Mouse (Mus musculus): Measurements from ENCODE around the gene Ccdc171.
"Not testable (repeated sequence)": the region's sequence is repeated elsewhere in the genome, so short reads cannot be mapped to it uniquely, and the experiment has no call there.

Gene Ccdc171

DNA sequence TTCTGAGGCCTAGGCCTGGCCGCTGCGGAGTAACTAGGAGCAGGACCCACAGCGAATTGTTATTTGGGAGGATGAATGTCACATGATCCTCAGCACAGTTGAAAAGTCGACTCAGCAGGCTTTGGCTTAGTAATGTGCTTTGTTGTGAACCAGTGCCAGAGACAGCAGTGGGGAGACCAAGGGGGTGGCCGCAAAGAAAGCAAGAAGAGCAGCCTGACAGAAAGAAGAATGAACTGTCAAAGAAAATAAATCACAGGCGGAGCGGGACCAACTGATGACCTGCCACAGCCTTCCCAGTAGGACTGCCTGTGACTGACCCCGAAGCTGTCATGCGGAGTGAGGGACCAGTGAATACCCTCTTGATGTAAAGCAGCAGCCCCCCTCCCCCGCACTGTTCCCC, 131.2 kb downstream of the Ccdc171 start:
- no peak for DNase-seq (ENCODE audit: low read depth)

DNA sequence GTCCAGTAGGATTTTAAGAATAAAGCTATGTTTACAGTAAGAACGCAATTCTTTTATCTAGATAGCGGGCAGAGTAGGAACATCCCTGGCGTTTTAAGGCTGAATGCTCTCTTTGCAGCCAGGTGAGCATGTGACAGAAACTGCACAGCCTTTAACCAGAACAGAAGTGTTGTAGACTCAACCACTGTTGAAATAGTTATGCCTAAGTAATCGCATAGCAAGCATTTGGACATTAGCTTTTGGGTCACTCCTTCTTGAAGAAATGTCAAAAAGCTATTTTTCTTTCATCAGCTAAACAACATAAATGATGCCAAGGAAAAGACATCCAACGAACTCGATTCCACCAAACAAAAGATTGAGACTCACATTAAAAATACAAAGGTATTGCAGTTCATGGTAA, 131.7 kb downstream of the Ccdc171 start:
- DNase-seq (ENCODE audit: low read depth) = no peak

DNA sequence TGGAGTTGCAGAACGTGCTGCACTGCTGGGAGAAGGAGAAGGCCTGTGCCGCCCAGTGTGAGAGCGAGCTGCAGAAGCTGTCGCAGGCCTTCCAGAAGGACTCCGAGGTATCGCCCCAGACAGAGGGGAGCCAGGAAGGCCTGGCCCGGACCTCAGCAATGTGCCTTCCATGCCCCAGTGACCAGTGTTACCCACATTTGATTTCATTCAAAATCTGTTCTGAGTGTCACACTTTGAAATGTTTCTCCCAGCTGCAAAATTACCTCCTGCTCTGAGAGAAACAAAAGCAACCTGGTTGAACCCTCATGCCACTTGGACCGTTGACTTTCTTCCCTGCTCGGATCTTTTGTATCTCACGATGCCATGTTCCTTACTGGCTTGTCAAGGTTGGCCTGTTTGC, 133.1 kb downstream of the Ccdc171 start:
- DNase-seq (ENCODE audit: low read depth) = no peak

DNA sequence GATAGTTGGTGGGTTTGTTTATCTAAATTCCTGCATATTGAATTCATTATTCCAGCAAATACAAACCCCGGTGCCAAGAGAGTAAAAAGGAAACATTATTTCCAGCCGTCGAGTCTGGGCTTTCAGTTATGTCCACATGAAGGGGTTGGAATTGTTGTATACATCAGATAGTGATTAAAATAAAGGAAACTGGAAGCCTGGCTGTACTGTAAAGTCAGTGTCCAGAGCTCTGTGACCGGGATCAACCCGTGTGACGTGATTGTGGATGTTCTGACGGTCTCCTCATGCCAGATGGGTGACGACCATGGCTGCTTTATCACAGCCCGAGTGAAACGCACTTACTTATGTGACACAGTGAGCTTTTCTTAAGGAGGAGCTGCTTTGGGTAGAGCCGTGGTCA, 134.1 kb downstream of the Ccdc171 start:
- no peak for DNase-seq (ENCODE audit: low read depth)

DNA sequence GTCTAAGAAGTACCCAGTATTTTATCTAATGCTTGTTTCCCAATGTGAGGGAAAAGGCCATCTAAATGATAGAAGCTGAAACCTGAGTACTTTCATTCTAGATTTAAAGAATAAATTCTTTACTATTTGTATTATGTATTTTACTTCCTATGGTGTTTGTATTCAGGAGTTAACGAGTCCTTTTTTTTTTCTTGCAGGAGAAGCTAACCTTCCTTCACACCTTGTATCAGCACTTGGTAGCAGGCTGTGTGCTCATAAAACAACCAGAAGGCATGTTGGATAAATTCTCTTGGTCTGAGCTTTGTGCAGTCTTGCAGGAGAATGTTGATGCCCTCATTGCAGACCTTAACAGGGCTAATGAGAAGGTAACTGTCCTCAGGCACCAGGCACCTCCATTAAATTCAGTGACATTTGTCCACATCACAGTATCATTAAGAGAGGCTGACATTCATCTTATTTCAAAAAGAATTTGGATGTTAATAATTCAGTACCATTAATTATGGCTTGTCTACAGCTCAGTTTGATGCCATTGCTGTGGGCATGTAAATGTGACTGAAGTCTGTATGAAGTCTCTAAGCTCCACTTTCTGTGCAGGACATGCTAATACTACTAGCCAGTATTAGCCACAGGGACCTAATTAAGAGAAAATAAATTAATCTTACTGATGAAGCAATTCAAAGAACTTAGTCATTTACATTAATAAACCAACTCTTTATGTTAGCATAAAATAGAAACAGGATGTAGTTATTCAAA, 136.3 kb downstream of the Ccdc171 start:
- DNase-seq (ENCODE audit: low read depth) = no peak

DNA sequence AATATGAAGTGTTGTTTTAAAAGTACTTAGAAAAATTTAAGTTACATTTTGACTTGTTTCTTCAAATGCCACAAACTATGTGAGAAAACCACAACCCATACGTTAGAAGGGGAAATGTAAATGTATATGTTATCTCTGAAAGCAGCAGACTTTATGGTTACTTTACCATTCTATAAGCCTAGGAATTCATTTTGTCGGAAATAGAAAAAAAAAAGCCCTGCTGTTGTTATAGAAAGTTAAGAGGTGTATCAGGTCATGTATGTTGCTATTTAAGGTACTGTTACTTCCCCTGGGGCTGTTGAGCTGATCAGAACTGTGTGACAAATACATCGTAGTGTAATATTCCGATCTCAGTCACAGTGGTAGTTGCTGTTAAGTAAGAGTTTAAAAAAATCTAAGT, 137.0 kb downstream of the Ccdc171 start:
- no peak for DNase-seq (ENCODE audit: low read depth)

DNA sequence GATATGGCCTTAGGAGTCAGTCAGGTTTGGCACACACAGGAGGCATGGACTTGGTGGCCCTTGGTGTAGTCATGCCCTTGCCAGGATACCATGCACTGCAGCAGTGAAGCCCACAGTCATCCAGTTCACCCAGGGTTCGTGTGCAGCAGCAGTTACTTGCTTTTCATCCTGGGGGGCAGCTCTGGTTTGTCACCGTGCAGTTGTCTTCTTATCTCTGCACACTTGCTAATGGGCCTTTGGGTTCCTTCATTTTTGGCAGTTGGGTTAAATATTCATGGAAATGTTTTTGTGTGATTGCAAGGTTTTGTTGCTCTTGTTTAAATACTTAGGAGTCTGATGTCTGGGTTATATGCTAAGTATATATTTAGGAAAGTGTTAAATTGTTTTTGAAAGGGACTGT, 144.2 kb downstream of the Ccdc171 start:
- no peak for DNase-seq (ENCODE audit: low read depth)

DNA sequence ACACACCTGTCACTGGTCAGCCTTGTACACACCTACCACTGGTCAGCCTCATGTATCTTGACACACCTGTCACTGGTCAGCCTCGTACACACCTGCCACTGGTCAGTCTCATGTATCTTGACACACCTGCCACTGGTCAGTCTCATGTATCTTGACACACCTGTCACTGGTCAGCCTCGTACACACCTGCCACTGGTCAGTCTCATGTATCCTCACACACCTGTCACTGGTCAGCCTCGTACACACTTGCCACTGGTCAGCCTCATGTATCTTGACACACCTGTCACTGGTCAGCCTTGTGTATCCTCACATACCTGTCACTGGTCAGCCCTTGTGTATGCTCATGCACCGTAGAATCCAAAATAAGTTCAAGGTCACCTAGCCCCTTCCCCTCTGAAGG, 150.0 kb downstream of the Ccdc171 start:
- not testable (repeated sequence) for DNase-seq (ENCODE audit: low read depth)

DNA sequence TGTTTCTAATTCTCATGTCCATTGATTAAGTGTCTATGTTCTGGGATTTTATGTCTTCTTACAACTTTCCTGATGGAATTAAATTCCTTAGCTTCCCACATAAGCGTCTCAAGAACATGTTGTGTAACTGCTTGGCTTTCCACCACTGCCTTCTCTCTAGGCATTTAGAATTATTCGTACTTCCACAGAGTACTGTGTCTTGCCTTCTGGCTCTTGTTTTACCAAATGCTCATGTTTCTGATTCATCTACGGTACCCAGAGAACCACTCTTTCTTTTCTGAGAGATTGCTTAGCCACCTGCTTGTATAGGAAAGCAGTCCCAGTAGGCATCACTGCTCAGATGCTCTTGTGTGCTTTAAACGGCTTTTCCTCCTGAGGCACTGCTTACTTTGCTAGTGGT, 151.1 kb downstream of the Ccdc171 start:
- DNase-seq (ENCODE audit: low read depth) = no peak

DNA sequence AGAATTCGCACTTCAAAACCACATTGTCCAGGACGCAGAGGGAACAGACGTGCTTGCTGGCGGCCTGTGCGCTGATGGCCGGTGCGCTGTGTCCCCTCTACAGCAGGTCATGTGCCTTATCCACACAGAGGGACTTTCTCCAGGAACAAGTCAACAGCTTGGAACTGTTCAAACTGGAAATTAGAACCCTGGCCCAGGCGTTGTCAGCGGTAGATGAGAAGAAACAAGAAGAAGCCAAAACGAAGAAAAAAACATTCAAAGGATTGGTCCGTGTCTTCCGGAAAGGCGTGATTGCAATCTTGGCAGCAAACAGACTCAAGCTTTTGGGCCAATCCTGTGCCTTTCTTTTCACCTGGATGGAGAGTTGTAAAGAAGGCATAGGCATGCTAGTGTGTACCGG, 155.7 kb downstream of the Ccdc171 start:
- no peak for DNase-seq (ENCODE audit: low read depth)

DNA sequence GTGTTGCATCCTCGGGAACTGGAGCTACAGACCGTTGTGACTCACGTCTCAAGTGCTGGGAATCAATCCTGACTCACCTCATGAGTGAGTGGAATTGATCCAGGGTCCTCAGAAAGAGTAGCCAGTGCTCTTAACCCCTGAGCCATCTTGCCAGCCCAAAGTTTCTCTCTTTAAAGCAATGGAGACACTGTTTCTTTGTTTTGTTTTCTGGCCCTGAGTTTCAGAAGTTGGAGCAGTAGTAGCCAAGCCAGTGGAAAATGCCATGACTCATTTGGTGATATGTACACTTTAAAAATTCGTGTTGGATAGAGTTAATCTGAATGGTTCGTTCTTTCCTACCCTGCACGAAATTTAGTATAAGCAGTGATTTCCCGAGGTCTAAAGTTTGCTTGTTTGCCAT, 157.5 kb downstream of the Ccdc171 start:
- no peak for DNase-seq (ENCODE audit: low read depth)

DNA sequence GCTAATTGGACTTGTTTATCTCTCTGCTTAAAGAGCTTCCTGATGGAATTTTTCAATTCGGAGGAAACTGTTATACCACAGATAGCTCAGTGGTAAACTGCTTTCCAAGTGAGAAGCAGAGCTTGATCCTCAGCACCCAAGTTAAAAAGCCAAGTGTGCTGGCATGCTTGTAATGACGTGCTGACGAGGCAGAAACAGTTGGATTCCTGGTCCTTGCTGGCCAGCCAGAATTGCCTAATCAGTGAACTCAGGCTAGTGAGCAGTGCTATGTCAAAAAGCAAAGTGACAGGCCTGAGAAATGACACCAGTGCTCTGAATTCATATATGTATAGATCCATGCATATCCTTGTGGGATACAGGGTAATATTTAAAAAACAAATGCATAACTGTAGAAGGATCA, 174.8 kb downstream of the Ccdc171 start:
- no peak for DNase-seq (ENCODE audit: low read depth)

DNA sequence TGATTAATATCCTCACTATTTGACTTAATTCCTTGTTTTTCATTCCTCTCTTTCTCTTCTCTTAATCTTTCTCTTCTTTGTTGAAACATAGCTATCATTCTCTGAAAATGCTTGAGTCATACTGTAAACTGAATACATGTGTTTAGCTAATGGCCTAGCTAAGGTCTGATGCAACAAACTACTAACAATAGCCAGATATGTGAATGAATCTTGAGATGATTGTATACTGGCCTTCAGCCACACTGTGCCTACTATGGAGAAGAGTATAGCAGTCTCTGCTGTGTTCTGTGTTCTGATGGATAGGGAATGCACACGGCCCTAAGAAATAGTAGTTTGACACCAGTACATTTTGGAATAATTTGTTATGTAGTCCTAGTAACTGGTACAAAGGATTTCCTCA, 191.7 kb downstream of the Ccdc171 start:
- DNase-seq (ENCODE audit: low read depth) = no peak

DNA sequence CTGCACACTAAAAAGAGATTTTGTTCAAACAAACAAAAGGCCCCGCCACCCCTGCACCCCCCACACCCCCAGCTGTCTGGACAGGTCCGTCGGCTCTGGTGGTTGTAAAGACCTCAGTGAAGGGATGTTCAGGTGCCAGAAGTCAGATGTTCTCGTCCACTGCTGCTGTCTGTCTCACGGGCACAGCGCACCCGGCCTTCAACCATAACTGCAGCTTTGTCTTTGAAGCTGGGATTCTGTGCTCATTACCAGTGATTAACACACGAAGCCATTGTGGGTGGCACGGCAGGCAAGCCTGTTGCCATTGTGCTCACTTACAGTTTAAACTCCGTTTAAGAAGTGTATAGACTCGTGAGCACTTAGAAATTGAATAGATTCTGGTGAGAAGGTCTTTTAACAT, 194.5 kb downstream of the Ccdc171 start:
- DNase-seq (ENCODE audit: low read depth) = no peak

DNA sequence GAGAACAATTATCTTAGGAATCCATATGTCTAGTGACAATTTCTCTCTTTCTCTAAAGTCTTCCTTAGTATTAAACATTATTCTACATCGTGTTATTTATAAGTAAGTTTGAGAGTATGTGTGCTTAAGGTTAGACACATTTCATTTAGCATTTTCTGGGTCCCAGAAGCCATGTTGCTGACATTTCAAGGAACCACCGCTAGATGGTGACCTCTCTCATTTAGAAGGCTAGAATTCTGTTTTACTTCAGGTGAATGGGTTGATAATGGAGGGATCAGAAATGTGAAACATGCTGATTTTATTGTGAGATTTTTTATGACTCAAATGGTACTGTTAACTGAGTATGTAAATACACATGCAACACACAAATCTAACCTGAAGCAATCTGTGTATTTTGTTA, 199.8 kb downstream of the Ccdc171 start:
- no peak for DNase-seq (ENCODE audit: low read depth)

DNA sequence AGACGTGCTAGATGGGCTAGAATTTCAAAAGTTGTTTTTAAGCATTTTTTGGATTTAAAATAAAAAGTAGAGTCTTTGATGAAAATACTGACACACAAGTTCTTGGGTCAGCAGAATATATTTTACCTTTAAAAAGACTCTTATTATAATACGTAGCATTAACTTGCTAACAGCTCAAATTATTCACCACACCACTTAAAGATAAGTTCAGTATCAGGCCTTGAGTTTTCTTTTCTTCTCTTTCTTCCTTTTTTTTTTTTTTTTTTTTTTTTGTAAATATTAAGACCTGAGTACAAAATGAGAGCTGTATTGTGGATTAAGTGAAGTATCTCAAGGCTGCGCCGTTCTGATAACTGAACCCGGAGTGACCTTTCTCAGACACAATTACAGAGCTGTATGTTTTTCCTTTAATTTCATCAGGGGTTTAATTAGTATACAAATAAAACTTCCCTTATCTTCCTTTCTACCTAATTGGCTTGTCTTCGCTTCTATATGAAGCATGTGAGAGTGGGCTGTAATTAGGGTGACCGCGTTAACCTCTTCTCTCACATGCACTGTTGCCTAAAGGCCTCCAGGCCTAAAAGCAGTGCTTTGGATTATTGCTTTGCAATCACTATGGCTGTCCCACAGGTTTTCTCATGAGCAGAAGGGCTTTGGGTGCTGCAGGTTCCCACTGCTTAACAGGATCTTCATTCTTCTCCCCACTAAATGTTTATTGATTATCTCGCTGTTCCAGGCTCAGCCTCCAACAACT, 214.0 kb downstream of the Ccdc171 start:
- no peak for DNase-seq (ENCODE audit: low read depth)

DNA sequence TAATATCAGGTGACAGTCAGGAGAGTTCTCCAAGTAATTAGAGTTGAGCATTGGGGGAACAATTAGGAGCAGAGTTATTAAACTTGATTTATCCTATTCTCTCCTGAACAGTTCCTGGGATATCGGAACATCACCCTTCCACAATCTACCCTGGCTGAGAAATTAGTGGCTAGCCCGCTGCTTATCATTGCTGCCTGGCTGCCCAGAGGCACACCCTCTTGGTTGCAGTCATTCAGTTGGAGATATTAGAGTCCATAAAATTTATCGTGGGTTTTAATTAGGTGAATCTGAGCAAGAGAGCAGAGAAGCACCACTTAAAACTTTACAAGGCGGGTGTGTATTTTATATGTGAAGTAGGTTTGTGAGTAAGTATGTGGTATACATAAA, 214.5 kb downstream of the Ccdc171 start:
- DNase-seq (ENCODE audit: low read depth) = no peak

DNA sequence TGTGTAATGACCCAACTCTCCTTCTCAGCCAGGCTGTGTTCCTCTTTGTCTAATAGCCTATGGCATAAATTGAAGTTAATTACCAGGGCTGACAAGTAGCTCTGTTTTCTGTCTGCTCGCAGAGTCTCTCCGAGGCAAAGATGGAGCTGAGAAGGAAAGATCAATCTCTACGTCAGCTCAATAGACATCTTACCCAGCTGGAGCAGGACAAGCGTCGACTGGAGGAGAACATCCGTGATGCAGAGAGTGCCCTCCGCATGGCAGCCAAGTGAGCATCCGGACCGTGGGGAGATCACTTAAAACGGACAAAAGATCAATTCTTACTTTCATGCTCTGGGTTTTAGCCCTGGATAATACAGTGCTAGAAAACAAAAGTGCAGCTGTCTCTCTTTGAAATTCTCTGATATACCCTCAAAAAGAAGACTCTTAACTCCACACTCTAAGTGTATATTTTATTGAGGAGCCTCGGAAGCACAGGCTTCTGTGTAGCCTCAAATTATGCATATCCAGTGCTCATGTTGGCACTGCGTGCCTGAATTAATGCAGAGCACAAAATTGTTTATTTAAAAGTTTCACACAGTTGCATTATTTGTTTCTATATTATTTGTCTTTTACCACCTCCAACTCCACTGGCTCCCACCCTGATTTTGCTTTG, 217.6 kb downstream of the Ccdc171 start:
- DNase-seq (ENCODE audit: low read depth) = no peak

DNA sequence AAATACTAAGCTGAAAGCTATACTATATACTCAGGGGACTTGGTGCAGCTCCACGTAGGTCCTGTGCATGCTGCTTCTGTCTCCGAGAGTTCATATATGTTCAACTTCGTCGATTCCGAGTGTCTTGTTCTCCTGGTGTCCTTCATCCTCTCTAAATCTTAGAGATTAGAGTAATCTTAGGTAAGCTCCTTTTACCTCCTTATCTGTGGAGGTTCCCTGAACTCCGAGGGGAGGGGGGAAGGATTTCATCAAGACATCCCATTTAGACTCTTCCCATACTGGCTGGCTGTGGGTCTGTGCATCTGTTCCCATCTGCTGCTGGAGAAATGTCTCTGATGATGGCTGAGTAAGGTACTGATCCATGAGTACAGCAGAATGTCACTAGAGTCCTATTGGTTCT, 249.8 kb downstream of the Ccdc171 start:
- DNase-seq (ENCODE audit: low read depth) = no peak

DNA sequence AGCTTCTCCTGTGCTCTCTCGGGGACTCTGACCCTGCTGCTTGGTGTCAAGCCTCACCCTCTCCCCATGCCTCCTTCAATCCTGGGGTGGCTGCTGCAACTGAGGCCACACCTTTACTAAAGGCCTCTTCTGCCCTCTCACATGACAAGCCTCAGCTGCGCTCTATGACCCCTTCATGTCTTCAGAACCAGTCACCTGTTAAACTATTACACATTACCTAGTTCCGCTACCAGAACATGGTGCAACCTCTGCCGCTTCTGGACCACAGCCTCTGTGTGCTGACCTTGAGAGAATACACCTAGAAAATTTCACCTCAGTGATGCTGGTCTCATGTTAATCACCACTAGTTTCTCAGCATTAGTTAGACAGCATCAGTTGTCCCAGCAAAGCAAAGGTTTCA, 254.7 kb downstream of the Ccdc171 start:
- DNase-seq (ENCODE audit: low read depth) = no peak

DNA sequence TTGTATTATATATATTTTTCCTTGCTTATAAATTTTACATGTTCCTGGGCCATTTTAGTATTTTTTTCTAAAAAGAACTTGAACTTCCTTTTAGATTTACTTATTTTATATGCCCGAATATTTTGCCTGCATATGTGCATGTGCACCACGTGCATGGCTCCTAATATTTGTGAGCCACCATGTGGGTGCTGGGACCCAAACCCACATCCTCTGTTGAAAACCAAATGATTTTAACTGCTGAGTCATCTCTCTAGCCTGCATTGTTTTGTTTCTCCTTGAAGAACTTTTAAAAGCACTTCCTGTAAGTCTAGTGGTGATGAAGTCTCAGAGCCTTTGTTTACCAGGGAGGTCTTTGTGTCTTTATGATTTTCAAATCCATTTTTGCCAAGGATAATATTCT, 259.8 kb downstream of the Ccdc171 start:
- no peak for DNase-seq (ENCODE audit: low read depth)

DNA sequence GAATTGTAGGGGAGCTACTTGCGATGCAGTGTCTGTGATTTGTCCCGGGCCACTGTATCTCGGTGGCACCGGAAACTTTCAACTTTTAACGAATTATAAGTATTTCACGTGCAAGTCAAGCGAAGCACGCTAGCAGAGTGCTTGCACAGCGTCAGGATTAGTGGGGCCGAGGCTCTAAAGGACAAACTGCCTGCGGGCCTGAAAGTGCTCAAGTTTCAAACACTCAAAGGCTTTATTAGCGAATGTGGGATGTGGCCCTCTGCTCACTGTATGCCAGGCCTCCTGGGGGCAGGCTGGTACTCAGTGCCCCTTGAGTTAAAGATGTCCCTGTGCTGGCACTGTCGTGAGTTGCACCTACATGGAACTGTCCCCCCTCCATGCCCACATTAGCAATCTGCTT, 266.5 kb downstream of the Ccdc171 start:
- no peak for DNase-seq (ENCODE audit: low read depth)

DNA sequence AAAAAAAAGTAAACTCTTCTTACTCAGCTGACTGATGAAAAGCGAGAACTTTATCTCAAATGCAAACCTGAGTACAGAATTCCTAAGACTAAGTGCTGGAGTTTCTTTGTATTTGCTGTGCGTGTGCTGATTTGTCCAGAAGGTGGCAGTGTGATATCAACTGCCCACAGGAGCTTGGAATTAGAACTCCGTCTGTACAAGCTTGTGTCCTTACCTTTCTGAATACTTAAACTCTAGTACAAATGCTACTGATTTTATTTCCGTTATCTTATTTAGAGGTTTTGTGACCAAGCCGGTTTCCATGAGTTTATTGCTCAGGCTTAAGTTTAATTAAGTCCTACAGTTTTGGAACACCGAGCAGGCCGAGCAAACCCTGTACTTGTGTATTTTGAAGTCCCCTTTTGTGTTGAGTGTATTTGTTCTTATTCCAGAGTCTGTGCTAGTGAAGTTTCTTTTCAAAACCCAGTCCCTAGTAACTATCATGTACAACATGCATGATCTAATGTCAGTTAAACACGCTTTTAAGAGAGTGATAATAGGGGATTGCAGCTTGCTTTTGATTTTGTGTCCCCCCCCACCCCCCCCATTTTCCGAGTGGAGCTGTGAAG, 269.1 kb downstream of the Ccdc171 start:
- DNase-seq (ENCODE audit: low read depth) = peak; percentile 20
